Mouse (Mus musculus) kidney, adult 11 months (tissue): Measurements from ENCODE around the gene Olfr417.
"Not testable (repeated sequence)": the region's sequence is repeated elsewhere in the genome, so short reads cannot be mapped to it uniquely, and the experiment has no call there.

ENCODE experiments used
- DNase-seq: peaks from one replicate; pipeline ENCODE4 v3.0.0; 2022

Gene Olfr417

GRCm38 (mm10) chr1:174364882-174365451 is at the start of gene Olfr417:
Gene Olfr417 (plus strand): TSS chr1:174365122.
- DNase-seq = no peak

GRCm38 (mm10) chr1:174317308-174317707 is 47.6 kb upstream of the Olfr417 start:
- DNase-seq = no peak

GRCm38 (mm10) chr1:174330218-174330617 is 34.7 kb upstream of the Olfr417 start, which contains the start of gene Mptx1:
Gene Mptx1 (plus strand): TSS chr1:174330518.
- no peak for DNase-seq

- DNase-seq = not testable (repeated sequence)
Measured at GRCm38 (mm10) chr1:174353636-174354035, 11.3 kb upstream of the Olfr417 start.

GRCm38 (mm10) chr1:174354640-174355039 is 10.3 kb upstream of the Olfr417 start:
- DNase-seq = no peak

- no peak for DNase-seq
Measured at GRCm38 (mm10) chr1:174373799-174374198, 8.9 kb downstream of the Olfr417 start.

GRCm38 (mm10) chr1:174390746-174391145 is 25.8 kb downstream of the Olfr417 start, which contains the start of gene Olfr248:
Gene Olfr248 (plus strand): TSS chr1:174391046.
- DNase-seq = no peak

- no peak for DNase-seq
Measured at GRCm38 (mm10) chr1:174422959-174423358, 58.0 kb downstream of the Olfr417 start.

GRCm38 (mm10) chr1:174423764-174424163 is 58.8 kb downstream of the Olfr417 start, which contains the start of gene Olfr414:
Gene Olfr414 (plus strand): TSS chr1:174424064.
- no peak for DNase-seq
